Mouse (Mus musculus): ENCODE data around the gene Cntrl. TPM values are rescaled to one million over a fixed set of nuclear protein-coding genes. Genes with fewer than 3 reads are reported as not detected.

Gene Cntrl
- total RNA-seq, 1 experiment from 2014 or later = 141 TPM

DNA sequence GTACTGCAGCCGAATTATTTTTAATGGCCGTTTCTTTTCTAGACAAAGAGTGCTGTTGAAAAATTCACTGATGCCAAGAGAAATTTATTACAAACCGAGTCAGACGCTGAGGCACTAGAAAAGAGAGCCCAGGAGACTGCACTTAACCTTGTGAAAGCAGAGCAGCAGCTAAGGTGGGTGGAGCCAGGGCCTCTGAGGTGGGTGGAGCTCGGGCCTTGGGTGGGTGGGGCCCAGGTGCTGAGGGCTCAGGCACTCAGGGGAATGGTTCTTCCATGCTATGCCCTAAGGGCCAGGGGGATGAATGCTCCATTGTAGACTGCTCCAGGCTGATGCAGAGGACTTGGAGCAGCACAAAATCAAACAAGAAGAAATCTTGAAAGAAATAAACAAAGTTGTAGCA, 50.9 kb downstream of the Cntrl start:
- ATAC-seq (replicated peaks in 1 of 2; ENCODE audit: insufficient read depth in 1 of 2, low FRiP score in 2 of 2, low TSS enrichment in 1 of 2, low read depth in 1 of 2, poor library complexity in 2 of 2, severe bottlenecking in 2 of 2) = 0 out of 4 replicates have a peak, but pooled peaks of 1 of the 2 experiments have one; percentile 17

DNA sequence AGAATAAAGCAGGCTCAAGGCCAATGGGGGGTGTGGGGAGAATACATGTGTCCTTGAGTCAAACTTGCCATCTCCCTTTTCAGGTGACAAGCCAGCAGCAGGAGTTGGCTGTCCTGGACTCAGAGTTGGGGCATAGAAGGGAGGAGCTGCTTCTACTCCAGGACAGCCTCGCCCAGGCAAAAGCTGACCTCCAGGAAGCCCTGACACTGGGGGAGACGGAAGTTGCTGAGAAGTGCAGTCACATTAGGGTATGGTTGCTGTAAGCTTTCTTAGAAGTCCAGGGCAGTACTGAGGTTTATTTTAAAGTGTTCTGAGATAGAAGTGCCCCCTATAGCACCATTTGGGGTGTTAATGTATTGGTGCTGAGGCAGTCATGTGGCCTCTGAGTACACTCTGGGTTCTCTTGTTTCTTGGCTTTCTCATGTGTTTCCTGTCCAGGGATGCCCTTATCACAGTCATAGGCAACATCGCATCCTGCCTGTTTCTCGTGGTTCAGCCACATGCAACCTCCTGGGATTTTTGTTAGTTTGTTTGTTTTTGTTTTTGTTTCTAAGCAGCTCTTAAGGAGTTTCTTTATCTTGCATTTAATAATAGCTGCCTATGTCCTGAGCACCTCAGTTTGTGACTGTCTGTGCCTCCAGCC, 52.7 kb downstream of the Cntrl start:
- ATAC-seq (replicated peaks in 1 of 2; ENCODE audit: insufficient read depth in 1 of 2, low FRiP score in 2 of 2, low TSS enrichment in 1 of 2, low read depth in 1 of 2, poor library complexity in 2 of 2, severe bottlenecking in 2 of 2) = no peak

DNA sequence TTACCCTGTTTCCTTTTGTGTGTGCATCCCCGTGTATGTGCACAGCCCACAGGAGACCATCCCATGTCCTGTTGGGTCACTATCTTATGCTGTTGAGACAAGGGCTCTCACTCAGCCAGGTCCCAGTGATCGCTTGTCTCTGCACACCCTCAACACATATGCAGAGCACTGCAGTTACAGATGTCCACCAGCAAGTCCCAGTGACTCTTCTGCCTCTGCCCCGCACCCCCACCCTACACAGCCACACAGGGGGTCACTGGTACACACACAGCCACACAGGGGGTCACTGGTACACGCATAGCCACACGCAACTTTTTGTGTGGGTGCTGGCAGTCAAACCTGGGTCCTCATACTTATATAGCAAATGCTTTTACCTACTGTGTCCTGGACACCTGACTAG, 54.1 kb downstream of the Cntrl start:
- no peak for ATAC-seq (replicated peaks in 1 of 2; ENCODE audit: insufficient read depth in 1 of 2, low FRiP score in 2 of 2, low TSS enrichment in 1 of 2, low read depth in 1 of 2, poor library complexity in 2 of 2, severe bottlenecking in 2 of 2)

DNA sequence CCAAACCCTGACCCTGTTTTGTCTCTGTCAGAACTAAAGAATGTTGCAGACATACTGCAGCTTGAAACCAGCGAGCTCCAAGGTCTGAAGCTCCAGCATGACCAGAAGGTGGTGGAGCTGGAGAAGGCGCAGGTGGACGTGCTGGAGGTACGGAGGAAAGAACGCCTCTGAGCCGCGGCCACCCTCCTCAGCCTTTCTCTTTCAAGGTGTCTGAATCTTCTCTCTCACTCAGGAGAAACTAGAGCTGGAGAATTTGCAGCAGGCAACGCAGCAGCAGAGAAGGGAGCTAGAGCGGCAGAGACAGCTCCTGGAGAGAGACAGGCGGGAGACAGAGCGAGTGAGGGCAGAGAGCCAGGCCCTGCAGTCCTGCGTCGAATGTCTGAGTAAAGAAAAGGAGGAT, 56.1 kb downstream of the Cntrl start:
- ATAC-seq (replicated peaks in 1 of 2; ENCODE audit: insufficient read depth in 1 of 2, low FRiP score in 2 of 2, low TSS enrichment in 1 of 2, low read depth in 1 of 2, poor library complexity in 2 of 2, severe bottlenecking in 2 of 2) = no peak

DNA sequence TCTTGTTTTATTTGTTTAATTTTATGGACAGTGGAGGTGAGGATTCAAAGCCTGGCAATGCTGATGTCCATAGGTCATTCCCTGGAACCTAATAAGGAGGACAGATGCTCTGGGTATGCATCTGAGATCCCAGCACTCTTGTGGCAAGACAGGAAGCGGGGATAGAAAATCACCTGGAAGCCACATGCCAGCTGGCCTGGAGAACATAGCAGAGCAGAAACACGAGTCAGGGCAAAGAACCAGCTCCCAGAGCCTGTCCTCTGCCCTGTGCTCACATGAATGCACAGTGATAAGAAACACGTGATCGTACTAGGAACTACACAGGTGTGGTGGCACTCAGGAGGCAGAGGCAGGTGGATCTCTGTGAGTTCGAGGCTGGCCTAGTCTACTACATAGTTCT, 57.5 kb downstream of the Cntrl start:
- ATAC-seq (replicated peaks in 1 of 2; ENCODE audit: insufficient read depth in 1 of 2, low FRiP score in 2 of 2, low TSS enrichment in 1 of 2, low read depth in 1 of 2, poor library complexity in 2 of 2, severe bottlenecking in 2 of 2) = no peak

DNA sequence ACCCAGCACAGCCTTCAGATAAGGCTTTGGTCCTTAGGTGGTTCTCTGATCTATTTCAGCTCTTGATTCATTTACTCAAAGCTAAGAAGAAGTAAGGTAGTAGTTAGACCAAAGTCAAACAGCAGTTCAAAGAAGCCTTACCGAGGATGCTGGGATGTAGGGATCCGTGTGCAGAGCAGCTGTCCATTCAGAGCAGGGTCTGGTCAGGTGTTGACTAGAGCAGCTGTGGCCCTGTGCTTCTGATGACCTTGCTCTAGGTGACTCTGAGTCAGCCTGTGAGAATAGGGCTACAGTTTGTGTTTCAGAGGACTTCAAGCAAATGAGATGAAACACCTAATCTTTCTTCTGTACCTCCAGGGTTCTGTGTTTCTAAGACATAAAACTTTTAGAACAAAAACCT, 60.2 kb downstream of the Cntrl start:
- ATAC-seq (replicated peaks in 1 of 2; ENCODE audit: insufficient read depth in 1 of 2, low FRiP score in 2 of 2, low TSS enrichment in 1 of 2, low read depth in 1 of 2, poor library complexity in 2 of 2, severe bottlenecking in 2 of 2) = no peak

DNA sequence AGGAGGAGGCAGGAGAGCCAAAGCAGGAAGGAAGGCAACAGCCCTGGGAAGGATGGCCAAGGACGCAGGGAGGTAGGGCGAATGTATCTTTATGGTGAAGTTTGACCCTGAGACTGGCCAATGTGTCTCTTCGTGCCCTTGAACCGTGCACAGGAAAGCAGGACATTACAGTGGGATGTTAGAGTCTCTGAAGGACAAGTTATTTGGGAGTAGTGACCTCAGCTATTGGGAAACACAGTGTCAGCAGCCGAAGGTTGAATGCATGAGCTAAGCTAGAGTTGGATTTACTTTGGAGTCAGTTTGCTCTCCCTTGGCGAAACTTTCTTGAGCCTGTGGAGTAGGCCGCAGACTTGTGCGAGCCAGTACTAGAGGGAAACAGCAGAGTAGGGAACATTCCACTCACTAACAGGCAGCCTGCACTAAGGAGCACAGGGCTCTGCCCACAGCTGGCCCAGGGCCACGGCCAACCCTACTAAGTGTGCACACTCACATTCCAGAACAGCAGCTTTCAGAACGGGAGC, 62.1 kb downstream of the Cntrl start:
- ATAC-seq (replicated peaks in 1 of 2; ENCODE audit: insufficient read depth in 1 of 2, low FRiP score in 2 of 2, low TSS enrichment in 1 of 2, low read depth in 1 of 2, poor library complexity in 2 of 2, severe bottlenecking in 2 of 2) = no peak

DNA sequence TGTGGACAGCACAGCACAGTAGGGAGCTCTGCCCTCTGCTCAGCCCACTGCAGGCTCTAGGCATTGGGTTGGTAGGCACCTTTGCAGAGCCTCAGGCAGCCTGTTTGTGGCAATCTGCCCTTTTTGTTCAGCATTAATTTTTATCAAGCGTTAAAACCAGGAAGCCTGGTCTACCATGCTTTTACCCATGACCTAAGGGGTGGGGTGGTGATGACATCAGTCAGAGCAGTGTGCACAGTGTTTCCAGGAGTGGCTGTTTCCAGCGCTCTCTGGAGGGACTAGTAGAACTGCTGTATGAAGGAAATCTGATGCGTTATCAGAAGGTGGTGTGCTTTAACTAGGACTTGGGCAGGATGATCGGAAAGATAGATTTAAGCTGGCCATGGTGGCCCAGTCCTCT, 63.0 kb downstream of the Cntrl start:
- ATAC-seq (replicated peaks in 1 of 2; ENCODE audit: insufficient read depth in 1 of 2, low FRiP score in 2 of 2, low TSS enrichment in 1 of 2, low read depth in 1 of 2, poor library complexity in 2 of 2, severe bottlenecking in 2 of 2) = no peak

DNA sequence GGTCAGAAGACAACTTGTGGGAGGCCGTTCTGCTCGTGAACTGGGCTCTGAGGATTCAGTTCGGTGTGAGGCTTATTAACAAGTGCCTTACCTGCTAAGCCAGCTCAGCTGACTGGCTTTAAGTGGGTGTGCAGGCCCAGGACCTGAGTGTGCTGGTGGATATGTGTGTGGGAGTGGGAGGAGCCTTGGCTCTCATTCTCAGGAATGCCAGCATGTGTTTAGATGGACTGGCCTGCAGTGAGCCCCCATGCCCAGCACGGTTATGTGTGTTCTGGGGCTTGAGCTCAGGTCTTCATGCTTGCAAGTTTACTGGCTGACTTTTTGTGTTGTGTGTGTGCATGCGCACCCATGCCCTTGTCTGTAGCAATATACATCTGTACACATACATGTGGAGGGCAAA, 64.4 kb downstream of the Cntrl start:
- no peak for ATAC-seq (replicated peaks in 1 of 2; ENCODE audit: insufficient read depth in 1 of 2, low FRiP score in 2 of 2, low TSS enrichment in 1 of 2, low read depth in 1 of 2, poor library complexity in 2 of 2, severe bottlenecking in 2 of 2)

DNA sequence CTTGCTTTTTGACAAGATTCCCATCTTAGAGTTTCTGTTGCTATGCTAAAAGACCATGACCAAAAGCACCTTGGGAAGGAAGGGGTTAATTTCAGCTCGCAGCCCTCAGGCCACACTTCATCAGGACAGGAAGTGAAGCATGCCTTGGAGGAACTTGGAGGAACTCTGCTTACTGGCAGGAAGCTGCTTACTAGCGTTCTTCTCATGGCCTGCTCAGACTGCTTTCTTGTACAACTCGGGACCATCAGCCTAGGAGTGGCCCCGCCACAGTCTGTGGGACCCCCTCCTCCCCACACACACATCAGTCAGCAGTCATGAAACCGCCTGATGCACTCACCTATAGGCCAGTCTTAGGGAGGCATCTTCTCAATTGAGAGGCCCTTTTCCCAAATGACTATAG, 64.8 kb downstream of the Cntrl start:
- ATAC-seq (replicated peaks in 1 of 2; ENCODE audit: insufficient read depth in 1 of 2, low FRiP score in 2 of 2, low TSS enrichment in 1 of 2, low read depth in 1 of 2, poor library complexity in 2 of 2, severe bottlenecking in 2 of 2) = peak in 1 of 2 experiments; percentile 69; a peak in 3 of 4 replicates

DNA sequence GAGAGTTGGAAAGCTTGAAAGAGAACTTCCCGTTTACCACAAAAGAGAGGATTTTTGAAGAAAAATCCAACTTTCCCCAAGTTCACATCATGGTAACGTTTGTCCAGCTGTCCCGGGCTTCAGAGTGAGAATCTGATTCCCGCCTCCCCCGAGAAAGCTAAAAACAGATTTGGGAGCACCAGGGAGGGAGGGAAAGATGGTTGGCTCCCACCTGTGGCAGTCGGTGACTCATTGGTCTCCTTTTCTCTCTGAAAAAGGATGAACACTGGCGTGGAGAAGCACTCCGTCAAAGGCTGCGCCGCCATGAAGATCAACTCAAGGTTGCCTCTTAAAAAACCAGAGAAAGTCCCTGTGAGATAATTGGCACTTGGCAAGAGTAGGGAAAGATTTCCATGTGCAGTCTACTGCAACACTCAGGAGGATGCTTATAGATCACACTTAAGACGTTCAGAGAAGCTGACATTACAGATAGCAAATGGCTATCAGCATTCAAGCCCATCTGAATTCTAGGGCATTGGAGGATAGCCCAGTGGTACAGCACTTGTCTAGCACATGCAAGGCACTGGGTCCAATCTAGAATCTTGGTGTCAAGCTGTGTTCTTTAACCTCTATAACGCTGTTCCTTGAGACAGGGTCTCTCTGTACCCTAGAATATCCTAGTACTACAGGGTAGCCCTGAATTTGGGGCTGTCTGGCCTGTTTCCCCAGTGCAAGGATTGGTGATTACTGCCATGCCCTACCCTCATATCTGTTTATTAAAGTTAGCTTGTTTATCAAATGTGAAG, 66.2 kb downstream of the Cntrl start:
- no peak for ATAC-seq (replicated peaks in 1 of 2; ENCODE audit: insufficient read depth in 1 of 2, low FRiP score in 2 of 2, low TSS enrichment in 1 of 2, low read depth in 1 of 2, poor library complexity in 2 of 2, severe bottlenecking in 2 of 2)

DNA sequence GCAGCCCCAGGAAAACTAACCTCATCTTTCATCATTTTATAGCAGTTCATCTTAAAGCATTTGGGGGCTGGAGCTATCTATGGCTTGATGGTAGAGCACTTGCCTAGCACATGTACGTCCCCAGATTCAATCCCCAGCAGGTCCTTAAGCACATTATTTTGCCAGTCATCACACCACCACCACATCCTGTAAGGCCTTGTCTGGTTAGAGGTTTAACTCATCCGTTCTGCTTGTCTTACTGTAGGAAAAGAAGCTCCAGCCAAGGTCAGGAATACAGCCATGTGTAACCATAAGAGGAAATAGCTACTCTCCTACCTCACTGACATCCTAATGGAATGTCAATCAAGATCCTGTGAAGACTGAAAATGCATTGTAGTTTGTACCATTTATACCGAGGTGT, 68.9 kb downstream of the Cntrl start:
- peak in 1 of 2 experiments; percentile 44; a peak in 1 of 4 replicates for ATAC-seq (replicated peaks in 1 of 2; ENCODE audit: insufficient read depth in 1 of 2, low FRiP score in 2 of 2, low TSS enrichment in 1 of 2, low read depth in 1 of 2, poor library complexity in 2 of 2, severe bottlenecking in 2 of 2)

DNA sequence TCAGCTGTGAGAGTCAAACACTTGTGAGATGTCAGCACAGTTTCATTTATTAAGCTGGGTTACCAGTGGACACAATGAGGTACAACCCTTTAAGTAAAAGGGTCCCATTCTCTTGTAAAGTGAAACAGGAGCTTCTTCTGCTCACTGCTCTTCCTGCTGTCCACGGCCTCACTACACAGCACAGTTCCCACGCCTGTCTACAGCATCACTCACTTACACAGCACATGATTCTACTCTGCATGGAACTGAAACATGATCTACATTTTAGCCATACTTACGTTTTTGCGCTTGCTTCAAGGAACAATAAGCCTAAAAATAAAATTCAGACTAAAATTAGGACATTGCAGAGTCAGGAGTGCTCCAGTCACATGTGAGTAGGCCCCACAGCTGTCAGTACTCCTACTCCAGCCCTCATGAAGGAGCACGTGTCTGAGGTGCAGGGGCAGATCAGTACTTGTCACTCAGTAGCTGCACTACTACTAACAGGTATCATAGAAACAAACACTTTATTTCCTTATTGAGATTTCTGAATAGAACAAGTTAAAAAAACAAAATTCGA, 73.9 kb downstream of the Cntrl start:
- no peak for ATAC-seq (replicated peaks in 1 of 2; ENCODE audit: insufficient read depth in 1 of 2, low FRiP score in 2 of 2, low TSS enrichment in 1 of 2, low read depth in 1 of 2, poor library complexity in 2 of 2, severe bottlenecking in 2 of 2)

DNA sequence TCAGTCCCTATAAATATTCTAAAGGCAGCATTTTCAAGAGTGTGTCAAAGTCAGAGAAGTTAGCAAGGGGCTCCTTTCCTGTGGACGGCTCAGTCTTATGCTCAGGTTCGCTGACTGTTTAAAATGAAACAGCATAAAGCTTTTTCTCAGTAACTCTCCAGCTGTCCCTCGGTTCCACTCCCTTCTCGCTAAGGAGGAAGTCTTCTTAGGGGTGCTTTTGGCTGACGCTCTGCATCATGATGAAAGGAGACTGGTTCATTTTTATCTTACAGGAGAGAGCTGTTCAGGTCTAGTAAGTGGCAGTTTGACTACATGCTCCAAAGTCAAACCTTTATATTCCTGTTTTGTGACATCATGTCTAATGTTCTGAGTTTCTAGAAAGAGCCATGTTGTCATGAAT, 79.6 kb downstream of the Cntrl start:
- no peak for ATAC-seq (replicated peaks in 1 of 2; ENCODE audit: insufficient read depth in 1 of 2, low FRiP score in 2 of 2, low TSS enrichment in 1 of 2, low read depth in 1 of 2, poor library complexity in 2 of 2, severe bottlenecking in 2 of 2)

DNA sequence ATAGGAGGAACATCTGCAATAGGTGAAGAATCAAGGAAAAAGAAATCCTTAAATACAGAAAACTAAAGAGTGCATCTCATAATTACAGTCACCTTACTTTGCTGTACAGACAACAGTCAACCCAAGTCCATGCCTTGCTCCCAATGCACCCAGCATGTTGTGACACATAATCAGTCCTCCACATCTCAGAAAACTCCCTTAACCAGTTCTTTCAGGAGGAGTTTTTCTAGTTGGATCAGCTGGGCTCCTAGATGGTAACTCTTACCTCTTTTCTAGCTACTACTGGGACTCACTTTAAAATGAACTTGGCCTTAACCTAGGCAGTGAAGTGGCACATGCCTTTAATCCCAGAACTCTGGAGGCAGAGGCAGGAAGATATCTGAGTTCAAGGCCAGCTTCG, 84.7 kb downstream of the Cntrl start:
- no peak for ATAC-seq (replicated peaks in 1 of 2; ENCODE audit: insufficient read depth in 1 of 2, low FRiP score in 2 of 2, low TSS enrichment in 1 of 2, low read depth in 1 of 2, poor library complexity in 2 of 2, severe bottlenecking in 2 of 2)

DNA sequence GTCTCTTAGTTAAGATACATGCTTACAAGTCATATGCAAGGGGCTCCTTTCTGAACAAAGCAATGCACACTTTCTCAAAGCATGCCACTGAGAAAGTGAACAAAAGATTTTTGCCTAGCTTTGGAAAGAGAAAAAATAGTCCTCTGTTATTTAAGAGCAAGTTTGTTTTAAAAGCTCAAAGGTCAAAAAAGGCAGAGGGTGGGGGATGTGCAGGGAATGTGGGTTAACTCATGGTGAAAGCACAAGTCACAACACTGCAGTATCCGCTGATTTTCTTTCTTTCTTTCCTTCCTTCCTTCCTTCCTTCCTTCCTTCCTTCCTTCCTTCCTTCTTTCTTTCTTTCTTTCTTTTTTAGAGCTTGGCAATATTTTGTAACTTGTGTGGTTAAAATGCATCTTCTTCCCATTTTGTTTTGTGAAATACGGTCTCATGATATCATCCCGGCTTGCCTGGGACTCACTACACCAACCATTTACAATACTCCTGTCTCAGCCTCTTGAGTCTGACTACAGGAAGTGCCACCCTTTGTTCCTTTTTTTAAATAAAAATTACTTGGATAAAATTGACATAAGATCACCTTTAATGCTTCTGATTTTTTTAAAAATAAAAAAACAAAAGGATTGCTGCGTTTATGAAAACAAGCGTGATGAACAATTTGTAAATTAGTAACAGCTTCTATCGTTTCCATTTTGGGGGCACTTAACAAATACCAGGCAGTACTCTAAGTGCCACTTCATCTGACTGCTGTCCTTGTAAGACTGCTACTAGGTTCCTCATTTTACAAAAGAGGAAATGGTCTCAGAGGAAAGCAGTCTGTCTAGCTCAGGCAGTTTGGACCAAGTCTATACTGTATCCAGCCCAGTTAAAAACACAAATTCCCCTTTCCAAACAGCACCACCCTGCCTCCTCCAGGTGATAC, 86.6 kb downstream of the Cntrl start:
- ATAC-seq (replicated peaks in 1 of 2; ENCODE audit: insufficient read depth in 1 of 2, low FRiP score in 2 of 2, low TSS enrichment in 1 of 2, low read depth in 1 of 2, poor library complexity in 2 of 2, severe bottlenecking in 2 of 2) = peak; percentile 71 to 84

DNA sequence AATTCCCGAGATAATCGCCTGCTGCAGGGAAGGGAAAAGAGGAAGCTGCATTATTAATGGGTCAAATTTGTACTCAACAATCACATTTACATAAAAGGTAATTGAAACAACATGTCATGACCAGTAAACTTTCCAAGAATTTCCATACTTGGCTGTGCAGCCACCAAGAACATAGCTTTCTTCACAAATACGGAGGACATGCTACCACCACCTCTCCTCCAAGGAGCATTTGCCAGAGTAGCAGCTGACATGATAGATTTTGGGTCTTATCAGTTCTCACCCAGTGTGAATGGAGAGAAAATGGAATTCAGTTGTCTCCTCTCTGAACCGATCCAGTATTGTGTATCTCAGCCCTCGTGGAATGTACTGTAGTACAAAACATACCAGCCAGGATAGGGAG, 90.2 kb downstream of the Cntrl start:
- no peak for ATAC-seq (replicated peaks in 1 of 2; ENCODE audit: insufficient read depth in 1 of 2, low FRiP score in 2 of 2, low TSS enrichment in 1 of 2, low read depth in 1 of 2, poor library complexity in 2 of 2, severe bottlenecking in 2 of 2)
